Mouse (Mus musculus) erythroid progenitor cell, adult 5-6 weeks (primary cell): ENCODE measurements at regions not wholly inside any gene's neighbourhood (a gene's known extent, or its start where the extent isn't known, plus 50 kb on each side); places are given as distances from the start of the nearest gene placed in this dataset.

Source experiments
- ATAC-seq: replicated peaks from 2 replicates; pipeline ENCODE4 v1.8.0; 2016; ENCODE audit warnings: moderate number of reproducible peaks, mild to moderate bottlenecking, moderate TSS enrichment, inconsistent platforms; ENCODE audit not compliant: poor library complexity, low FRiP score, severe bottlenecking

DNA sequence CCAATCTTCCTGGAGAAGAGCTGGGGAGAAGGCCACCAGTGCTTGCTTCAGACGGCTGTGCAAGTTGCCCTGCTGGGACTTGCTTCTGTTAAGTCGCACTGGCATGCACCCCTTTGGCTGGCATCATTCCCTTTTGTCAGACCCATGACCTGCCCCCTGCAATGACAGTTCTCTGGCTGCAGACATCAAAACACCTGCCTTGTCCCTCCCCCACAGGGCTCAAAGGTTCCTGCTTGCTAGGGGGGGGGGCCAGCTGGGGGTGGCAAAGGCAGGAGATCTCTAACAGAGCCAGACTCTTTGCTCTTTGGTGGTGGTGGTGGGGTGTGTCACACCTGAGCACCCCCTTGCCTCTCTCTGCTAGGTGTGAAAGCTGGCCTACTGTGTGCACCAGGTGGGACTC, 154.5 kb downstream of the Trim29 start:
- ATAC-seq: no peak

- no peak for ATAC-seq
These were observed 155.2 kb downstream of the Trim29 start for GRCm38 (mm10) chr9:43465731-43466330.

- ATAC-seq: no peak
These were observed 156.2 kb downstream of the Trim29 start for GRCm38 (mm10) chr9:43466883-43467282.

DNA sequence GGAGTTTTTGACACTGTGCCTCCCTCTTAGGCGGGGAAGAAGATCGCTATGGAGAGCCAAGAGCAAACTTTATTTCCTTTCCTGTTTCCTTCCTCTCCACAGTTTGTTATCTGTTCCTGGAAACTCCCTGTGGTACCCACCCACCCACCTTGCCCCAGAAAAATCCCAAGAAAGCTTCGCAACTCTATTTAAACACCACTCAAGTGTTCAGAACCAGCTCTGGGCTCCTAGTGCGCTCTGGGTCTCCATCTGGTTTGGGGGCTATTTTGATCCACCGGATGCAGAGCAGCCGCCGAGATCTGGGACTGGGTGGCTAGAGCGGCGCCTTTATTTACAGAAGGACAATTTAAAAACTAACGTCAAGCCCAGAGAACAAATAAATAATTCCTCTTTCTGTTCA, 158.6 kb downstream of the Trim29 start:
- ATAC-seq: no peak

- no peak for ATAC-seq
These were observed 161.6 kb downstream of the Trim29 start for GRCm38 (mm10) chr9:43472231-43472630.

DNA sequence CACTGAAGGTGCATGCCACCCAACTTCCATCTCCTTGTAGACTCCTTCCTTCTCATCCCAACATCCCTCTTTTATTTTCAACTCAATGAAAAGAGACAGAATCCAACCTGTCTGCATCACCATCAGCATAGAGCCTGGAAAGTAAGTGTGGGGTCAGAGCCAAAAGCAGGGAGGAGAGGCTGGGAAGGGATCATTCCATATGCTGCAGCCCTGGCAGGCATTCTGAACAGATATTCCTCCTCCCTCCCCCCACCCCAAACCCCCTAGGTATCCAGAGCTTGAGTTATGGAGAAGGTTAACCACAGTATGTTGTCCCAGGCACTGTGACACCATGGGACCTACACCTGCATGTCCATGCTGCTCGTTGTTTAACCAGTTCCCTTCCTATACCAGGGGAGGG, 162.5 kb downstream of the Trim29 start:
- ATAC-seq: no peak

DNA sequence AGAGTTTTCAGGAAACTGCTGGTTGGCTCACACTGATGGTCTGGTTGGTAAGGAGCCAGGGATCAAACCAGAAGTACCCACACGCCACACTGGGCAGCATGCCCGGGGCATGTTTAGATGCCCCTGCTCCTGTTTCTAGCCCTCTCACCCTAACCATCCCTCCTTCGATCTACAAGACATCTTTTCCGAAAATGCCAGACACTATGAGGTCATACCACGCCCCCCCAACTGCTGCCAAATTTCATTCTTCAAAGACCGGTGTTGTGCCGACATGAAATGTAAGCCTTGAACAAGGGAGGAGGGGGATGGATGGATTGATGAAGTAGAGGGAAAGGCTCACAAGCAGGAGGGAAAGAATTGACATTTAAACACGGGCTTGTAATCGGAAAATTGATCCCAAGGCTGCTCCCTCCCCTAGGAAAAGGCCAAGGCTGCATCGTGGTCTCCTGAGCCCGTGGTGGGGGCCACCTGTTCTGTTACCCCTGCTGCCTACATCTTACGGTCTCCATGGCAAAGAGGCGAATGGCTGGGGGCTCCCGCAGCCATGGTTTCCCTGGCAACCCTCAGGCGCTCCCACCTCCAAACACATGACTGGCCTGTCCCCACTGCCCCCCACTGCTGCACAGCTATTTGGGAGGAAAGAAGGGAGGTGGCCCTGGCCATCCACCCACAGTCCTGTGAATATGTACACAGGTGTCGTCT, 163.1 kb downstream of the Trim29 start:
- no peak for ATAC-seq

DNA sequence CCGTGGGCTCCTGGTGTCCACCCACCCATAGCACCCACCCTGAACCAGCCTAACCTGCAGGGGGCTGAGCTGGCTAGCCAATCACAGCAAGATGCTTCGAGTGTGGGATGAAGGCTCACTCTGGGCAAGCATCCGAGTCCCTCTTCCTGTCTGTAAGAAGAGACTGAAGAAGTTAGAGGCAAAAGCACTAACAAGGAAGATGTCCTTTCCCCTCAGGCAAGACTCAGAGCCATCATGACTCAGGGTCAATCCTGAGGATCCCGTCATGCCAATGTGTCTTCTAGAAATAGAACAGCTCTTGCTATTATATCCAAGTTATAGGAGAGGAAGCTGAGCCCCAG, 163.6 kb downstream of the Trim29 start:
- ATAC-seq: no peak

GRCm38 (mm10) chr9:43480826-43481591, 170.4 kb downstream of the Trim29 start:
- ATAC-seq: no peak

- no peak for ATAC-seq
These were observed 171.7 kb downstream of the Trim29 start for GRCm38 (mm10) chr9:43482101-43483090.

DNA sequence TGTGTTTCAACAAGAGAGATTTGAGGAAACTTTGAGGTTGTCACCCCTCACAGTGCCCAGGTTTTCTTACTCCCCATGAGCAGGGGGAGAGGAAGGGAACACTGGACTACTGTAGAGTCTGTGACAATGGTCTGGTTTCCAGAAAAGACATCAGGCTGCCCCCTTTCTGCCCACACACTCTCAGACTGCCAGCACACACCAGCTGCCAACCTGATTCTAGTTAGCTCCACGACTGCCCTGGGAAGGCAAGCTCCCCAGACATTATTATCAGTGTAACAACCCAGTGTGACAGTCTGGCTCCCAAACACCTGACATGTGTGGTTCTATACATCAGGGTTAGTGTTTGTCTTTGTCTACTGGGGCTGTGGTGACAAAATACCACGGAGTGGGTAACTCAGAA, 172.5 kb downstream of the Trim29 start:
- no peak for ATAC-seq

DNA sequence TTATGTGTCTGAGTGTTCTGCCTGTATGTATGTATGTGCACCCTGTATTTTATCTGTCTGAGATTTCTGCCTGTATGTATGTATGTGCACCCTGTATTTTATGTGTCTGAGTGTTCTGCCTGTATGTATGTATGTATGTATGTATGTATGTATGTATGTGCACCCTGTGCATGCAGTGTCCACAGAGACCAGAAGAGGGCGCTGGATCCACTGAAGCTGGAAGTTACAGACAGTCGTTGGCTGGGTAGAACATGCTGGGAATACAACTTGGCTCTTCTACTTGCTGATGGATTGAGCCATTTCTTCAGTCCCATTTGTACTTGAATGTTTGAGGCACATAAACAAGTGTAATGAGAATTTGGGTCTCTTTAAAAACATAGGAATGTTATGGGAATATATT, 173.3 kb downstream of the Trim29 start:
- no peak for ATAC-seq

- ATAC-seq: no peak
These were observed 176.1 kb downstream of the Trim29 start for GRCm38 (mm10) chr9:43486704-43487103.

DNA sequence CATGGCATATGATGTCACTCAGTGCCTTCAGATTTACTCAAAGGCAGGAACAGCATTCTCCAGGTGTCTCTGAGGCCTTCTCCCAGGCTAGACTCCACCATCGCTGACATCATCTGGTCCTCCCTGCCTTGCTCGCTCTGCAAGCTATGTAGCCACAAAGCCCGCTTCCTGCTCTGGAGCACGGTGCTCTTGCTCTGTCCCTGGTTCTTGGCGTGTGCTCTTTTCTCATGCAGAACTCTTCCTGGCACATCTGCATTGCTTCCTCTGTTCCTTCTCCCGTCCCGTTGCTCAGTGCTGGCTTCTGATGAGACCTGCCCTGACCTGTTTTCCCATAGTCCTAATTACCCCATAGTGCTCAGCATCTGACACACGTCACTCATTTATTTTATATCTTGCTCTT, 178.6 kb downstream of the Trim29 start:
- ATAC-seq: no peak

DNA sequence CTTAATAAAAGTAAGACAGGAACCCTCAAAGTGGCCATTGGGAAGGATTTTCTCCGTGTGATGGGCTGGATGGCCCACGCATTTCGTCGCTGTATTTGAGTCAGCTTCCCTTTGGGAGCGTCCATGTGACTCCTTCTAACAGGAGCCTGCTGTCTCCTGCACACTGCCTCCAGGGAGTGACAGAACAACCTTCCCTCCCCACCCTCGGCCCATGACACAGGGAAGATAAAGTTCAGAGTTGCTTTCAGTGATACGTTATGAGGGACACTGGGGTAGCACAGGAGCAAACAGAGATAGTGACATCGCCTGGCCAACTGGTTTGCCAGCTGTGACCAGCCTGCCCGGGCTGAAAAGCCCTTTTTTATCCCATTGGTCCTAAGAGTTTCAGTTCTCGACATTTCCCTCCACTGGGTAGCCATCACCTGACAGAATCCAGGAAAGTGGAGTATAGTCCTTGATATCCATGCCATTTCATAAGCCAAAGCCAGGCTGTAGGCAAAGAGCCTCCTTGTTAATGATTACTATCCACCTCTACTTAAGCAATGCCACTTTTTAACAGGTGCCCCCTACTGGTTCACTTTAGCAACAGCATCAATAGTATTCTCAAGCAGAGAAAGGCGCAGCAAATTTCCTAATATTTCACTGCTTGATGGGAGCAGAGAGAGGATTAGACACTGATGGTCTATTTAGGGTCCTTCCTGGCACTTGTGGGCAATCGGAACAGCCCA, 180.5 kb downstream of the Trim29 start:
- ATAC-seq: no peak

DNA sequence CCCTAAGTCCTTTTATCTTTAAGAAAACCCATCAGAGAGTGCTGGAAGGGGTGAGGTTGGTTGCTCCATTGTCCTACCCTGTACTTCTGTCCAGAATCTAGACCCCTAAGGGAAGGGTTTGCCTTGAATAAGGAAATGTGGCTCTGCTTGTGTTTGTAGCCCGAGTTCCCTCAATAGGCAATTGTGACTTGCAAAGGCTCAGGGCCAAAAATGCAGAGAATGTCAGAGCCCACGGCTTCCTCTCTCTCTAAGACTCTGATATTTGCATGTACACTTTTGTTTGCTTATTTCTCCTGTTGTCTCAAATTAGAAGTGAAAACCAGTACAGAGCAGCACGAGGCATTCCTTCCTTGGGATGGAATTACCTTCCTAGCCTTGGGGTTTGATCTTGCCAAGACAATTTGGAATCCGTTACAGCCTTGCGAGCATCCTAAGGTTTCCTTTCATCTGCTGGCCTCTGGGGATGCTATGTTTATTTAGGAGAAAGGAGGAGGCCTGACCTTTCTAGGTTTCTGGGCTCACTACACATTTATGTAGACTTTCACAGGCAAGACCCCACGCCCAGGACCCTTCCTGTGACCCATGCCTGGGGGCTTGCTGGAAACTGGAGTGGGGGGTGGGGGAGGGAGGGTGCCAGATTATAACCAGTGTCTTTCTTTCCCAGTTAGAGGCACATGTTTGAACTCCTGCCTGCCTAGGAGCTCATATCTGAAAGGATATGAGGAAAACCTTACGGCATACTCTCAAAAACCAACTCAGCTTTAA, 181.8 kb downstream of the Trim29 start:
- ATAC-seq: no peak

GRCm38 (mm10) chr9:43498596-43498995, 187.9 kb downstream of the Trim29 start:
- ATAC-seq: no peak

GRCm38 (mm10) chr9:43504270-43504932, 193.8 kb downstream of the Trim29 start:
- no peak for ATAC-seq
